Mouse (Mus musculus) C2C12 (cell line): ENCODE results near the gene Gli1.

Experiments
- CEBPB ChIP-seq: IDR thresholded peaks from one replicate; pipeline ENCODE4 v1.6.1; 2011; ENCODE audit warnings: low read depth, mild to moderate bottlenecking, control low read depth, moderate library complexity
- CTCF ChIP-seq: IDR thresholded peaks from one replicate; pipeline ENCODE4 v1.5.1; 2011; ENCODE audit not compliant: control insufficient read depth, insufficient read depth, insufficient read length
- MAX ChIP-seq: IDR thresholded peaks from one replicate; pipeline ENCODE4 v1.6.1; 2011; ENCODE audit warnings: mild to moderate bottlenecking, control low read depth
- MYOD1 ChIP-seq: IDR thresholded peaks from one replicate; pipeline ENCODE4 v1.6.1; 2011; ENCODE audit warnings: low read depth; ENCODE audit not compliant: control insufficient read depth, insufficient read length
- MYOG ChIP-seq: IDR thresholded peaks from one replicate; pipeline ENCODE4 v1.6.1; 2011; ENCODE audit not compliant: control insufficient read depth, insufficient read length; ENCODE audit errors: extremely low read depth
- USF1 ChIP-seq: IDR thresholded peaks from one replicate; pipeline ENCODE4 v1.6.1; 2011; ENCODE audit warnings: low read depth, mild to moderate bottlenecking, control low read depth, moderate library complexity

GRCm38 (mm10) chr10:127332211-127332874, 9.4 kb downstream of the Gli1 start:
- no peak for TF ChIP-seq CTCF
- no peak for TF ChIP-seq MYOG
- TF ChIP-seq MYOD1 = no peak
- TF ChIP-seq MAX = no peak
- no peak for TF ChIP-seq CEBPB
- no peak for TF ChIP-seq USF1
